Mouse (Mus musculus) cerebellum, postnatal 36 days (tissue): ENCODE measurements around the gene Morc2a.

Source experiments
- DNase-seq, 2 experiments: peaks; one replicate each; pipeline ENCODE4 v3.0.0; 2021 to 2022; ENCODE audit warnings: mixed read lengths in 2 of 2

Gene Morc2a

DNA sequence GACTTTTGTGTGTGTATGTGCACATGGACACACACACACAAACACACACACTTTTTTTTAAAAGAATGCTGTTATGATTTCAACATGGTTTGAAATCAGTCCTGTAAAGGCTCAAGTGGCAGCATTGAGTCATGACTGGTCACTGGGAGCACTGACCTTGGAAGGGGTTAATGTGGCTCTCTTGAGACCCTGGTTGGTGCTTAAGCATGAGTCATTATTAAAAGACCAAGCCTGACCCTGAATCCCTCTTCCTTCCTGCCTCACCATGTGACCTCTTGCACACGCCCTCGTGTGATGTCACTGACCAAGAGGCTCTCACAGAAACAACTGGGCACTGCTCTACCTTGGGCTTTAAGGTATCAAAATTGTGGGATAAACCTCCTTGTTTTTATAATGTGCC is 89.8 kb downstream of the Morc2a start:
- no peak for DNase-seq
